Mouse (Mus musculus): Measurements from ENCODE around the gene Stk24.

The Stk24 gene

GRCm38 (mm10) chr14:121262606-121263005 lies 117.2 kb downstream of the Stk24 start:
- no peak for DNase-seq (ENCODE audit: low read depth)

GRCm38 (mm10) chr14:121261229-121261879 lies 118.5 kb downstream of the Stk24 start:
- DNase-seq (ENCODE audit: low read depth) = no peak

GRCm38 (mm10) chr14:121259789-121260188 lies 120.0 kb downstream of the Stk24 start:
- DNase-seq (ENCODE audit: low read depth) = peak; percentile 19

GRCm38 (mm10) chr14:121259332-121259731 lies 120.5 kb downstream of the Stk24 start:
- no peak for DNase-seq (ENCODE audit: low read depth)

GRCm38 (mm10) chr14:121256896-121257295 lies 122.9 kb downstream of the Stk24 start:
- DNase-seq (ENCODE audit: low read depth) = no peak

- no peak for DNase-seq (ENCODE audit: low read depth)
Observed at GRCm38 (mm10) chr14:121255469-121255868, 124.3 kb downstream of the Stk24 start.

- DNase-seq (ENCODE audit: low read depth) = no peak
Observed at GRCm38 (mm10) chr14:121254869-121255268, 124.9 kb downstream of the Stk24 start.

GRCm38 (mm10) chr14:121252542-121252941 lies 127.3 kb downstream of the Stk24 start:
- DNase-seq (ENCODE audit: low read depth) = no peak

GRCm38 (mm10) chr14:121251708-121252107 lies 128.1 kb downstream of the Stk24 start:
- DNase-seq (ENCODE audit: low read depth) = no peak

- no peak for DNase-seq (ENCODE audit: low read depth)
Observed at GRCm38 (mm10) chr14:121251099-121251498, 128.7 kb downstream of the Stk24 start.

GRCm38 (mm10) chr14:121248346-121248745 lies 131.5 kb downstream of the Stk24 start:
- DNase-seq (ENCODE audit: low read depth) = no peak

- no peak for DNase-seq (ENCODE audit: low read depth)
Observed at GRCm38 (mm10) chr14:121247287-121247686, 132.5 kb downstream of the Stk24 start.

- no peak for DNase-seq (ENCODE audit: low read depth)
Observed at GRCm38 (mm10) chr14:121246048-121246731, 133.6 kb downstream of the Stk24 start.

- DNase-seq (ENCODE audit: low read depth) = no peak
Observed at GRCm38 (mm10) chr14:121244104-121244503, 135.7 kb downstream of the Stk24 start.

- DNase-seq (ENCODE audit: low read depth) = no peak
Observed at GRCm38 (mm10) chr14:121239386-121239785, 140.4 kb downstream of the Stk24 start.

- no peak for DNase-seq (ENCODE audit: low read depth)
Observed at GRCm38 (mm10) chr14:121238727-121239126, 141.1 kb downstream of the Stk24 start.

GRCm38 (mm10) chr14:121236736-121237135 lies 143.1 kb downstream of the Stk24 start:
- no peak for DNase-seq (ENCODE audit: low read depth)
